Mouse (Mus musculus): ENCODE measurements at regions not wholly inside any gene's neighbourhood (a gene's known extent, or its start where the extent isn't known, plus 50 kb on each side); places are given as distances from the start of the nearest gene placed in this dataset.
"Not testable (repeated sequence)": the region's sequence is repeated elsewhere in the genome, so short reads cannot be mapped to it uniquely, and the experiment has no call there.

- TF ChIP-seq CTCF (IDR thresholded peaks at IDR 0.05; ENCODE audit: borderline replicate concordance, insufficient read depth, low read depth, low read length); POLR2A (IDR thresholded peaks at IDR 0.05; ENCODE audit: borderline replicate concordance, insufficient read depth, low read length): not testable (repeated sequence)
Measured at GRCm38 (mm10) chrX:165600782-165601181, 273.6 kb upstream of the Glra2 start.

All from cerebellum, adult 2 months (tissue).